Mouse (Mus musculus) olfactory bulb, adult 2 months (tissue): ENCODE measurements around the gene Slc17a4.

ENCODE experiments used
- CTCF ChIP-seq: fragments of 200-500 bp; IDR thresholded peaks from 2 replicates; pipeline ENCODE4 v1.5.1; 2012; ENCODE audit warnings: low read depth, mild to moderate bottlenecking, low read length, moderate library complexity; ENCODE audit not compliant: insufficient read depth
- POLR2A ChIP-seq: fragments of 200-500 bp; IDR thresholded peaks from 2 replicates; pipeline ENCODE4 v1.6.1; 2012; ENCODE audit warnings: mild to moderate bottlenecking, low read depth, low read length, moderate library complexity; ENCODE audit not compliant: insufficient read depth

DNA sequence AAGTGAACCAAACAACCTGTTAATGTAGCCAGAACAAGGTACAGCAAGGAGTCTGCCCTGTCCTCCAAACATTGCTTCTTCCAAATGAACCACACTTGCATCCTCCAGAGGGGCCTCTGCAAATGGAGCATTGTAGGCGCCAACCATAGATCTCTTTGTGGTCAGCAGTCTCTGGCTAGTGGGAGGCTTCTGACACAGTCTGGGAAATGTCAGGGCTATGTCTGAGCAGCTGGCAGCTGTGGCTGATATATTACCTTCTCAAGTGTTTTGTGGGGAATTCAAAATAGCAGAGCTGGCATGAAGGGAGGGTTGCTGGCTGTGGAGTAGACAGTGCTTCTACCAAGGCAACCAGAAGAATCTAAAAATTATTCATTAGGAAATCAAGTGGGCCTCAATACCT lies 1.3 kb upstream of the Slc17a4 start:
- no peak for TF ChIP-seq CTCF
- no peak for TF ChIP-seq POLR2A
